Mouse (Mus musculus) CD4-positive, CD25-positive, alpha-beta regulatory T cell, adult 4 months (primary cell): ENCODE results near the gene Gm21969. TPM values are rescaled to one million over a fixed set of nuclear protein-coding genes. Genes with fewer than 3 reads are reported as not detected.

Experiments used
- ATAC-seq: one replicate; pipeline ENCODE4 v1.8.0; 2017
- polyA plus RNA-seq, 2 experiments: library from polyadenylated mRNA; unstranded; fragments of 100-300 nt; shearing (Covaris generic); gene quantifications; one replicate each; pipeline ENCODE4 v1.2.1; 2017

Gm21969 gene
- polyA plus RNA-seq, 2 experiments from 2014 or later: not detected

DNA sequence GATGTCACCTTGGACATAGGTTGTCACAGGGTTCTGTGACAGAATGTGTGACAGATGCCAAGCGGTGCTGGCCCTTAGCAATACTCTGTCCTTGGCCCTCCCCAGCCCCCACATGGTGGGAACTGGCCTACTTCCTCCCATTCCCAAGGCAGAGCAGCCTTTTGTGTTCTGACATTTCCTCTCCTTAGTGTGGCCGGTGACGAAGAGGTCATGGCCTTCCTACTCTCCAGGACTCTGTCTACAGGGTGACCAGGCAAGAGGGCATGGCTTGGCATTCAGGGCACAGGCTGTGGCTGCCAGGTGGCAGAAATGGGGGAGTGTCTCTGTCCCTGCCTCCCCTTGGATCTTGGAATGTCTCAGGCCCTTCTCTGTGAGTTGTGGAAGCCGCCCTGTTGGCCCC is 15.6 kb upstream of the Gm21969 start:
- no peak for ATAC-seq

- no peak for ATAC-seq
Observed at GRCm38 (mm10) chr4:139587773-139588172, 15.2 kb upstream of the Gm21969 start.

- no peak for ATAC-seq
Observed at GRCm38 (mm10) chr4:139589351-139590027, 13.5 kb upstream of the Gm21969 start.

GRCm38 (mm10) chr4:139590446-139590845 is 12.5 kb upstream of the Gm21969 start:
- no peak for ATAC-seq

- ATAC-seq: no peak
Observed at GRCm38 (mm10) chr4:139592895-139593294, 10.1 kb upstream of the Gm21969 start.

- no peak for ATAC-seq
Observed at GRCm38 (mm10) chr4:139593383-139593782, 9.6 kb upstream of the Gm21969 start.

DNA sequence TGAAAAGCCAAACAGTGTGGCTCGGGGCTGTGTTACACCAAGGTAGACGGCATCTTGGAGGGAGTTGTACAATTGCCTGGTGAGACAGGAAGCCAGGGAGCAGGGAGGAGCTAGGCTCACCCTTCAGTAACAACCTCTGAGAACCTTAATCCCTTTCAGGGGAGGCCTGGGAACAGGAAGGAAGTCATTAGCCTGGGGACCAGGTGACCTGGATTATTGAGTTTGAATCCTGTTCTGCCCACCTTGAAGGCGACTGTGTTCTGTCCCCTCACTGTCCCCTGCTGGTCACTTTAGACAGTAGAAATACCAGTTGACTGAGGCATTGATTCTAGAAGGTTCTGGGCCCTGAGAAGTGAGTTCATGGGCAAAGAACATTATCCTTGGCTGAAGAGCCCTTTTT is 8.9 kb upstream of the Gm21969 start:
- ATAC-seq: no peak

DNA sequence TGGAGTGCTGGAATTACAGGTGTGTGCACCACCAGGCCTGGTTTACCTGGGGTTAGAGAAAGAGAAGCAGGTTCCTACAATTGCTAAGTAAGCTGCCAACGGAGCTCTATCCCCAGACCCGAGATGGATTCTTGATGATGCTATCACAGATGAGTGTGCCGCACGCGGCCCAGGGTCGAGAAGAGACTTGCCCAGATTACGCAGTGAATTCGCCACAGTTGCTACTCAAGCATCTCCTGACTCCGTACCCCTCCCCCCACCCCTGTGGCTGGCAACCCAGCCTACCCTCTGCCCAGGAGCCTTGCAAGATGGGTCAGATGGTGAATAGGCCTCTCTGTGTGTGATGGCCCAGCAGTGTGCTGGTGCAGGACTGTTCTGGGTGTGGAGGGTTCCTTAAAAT is 6.3 kb upstream of the Gm21969 start:
- no peak for ATAC-seq

- ATAC-seq: peak; percentile 24
Observed at GRCm38 (mm10) chr4:139597286-139598284, 5.4 kb upstream of the Gm21969 start.

- ATAC-seq: no peak
Observed at GRCm38 (mm10) chr4:139598356-139598755, 4.6 kb upstream of the Gm21969 start.

DNA sequence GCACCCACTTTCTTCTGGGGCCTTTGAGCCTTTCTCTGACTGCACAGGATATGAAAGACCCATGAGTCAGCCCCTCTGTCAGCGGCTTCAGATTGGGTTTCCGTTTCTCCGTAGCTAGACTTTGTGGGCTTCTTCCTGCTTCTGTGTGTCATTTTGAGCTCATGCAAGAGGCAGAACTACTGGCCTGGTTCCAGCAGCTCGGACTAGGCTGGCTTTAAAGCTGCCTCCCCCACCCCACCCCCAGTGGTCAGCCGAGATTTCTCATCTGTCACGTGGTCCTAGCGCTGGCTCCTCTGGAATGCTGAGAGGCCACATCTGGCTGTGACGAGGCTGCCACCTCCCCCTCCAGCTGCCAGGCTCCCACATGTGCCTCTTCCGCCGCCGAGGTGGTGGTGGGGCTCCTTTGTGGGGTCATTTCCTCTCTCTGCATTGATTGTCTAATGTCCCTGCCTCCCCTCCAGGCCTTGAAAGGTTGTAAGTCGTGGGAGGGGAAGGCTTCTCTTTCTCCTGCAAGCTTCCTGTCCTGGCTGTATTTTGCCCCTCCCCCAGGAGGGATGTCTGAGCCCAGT is 4.0 kb upstream of the Gm21969 start:
- ATAC-seq: peak; percentile 83

DNA sequence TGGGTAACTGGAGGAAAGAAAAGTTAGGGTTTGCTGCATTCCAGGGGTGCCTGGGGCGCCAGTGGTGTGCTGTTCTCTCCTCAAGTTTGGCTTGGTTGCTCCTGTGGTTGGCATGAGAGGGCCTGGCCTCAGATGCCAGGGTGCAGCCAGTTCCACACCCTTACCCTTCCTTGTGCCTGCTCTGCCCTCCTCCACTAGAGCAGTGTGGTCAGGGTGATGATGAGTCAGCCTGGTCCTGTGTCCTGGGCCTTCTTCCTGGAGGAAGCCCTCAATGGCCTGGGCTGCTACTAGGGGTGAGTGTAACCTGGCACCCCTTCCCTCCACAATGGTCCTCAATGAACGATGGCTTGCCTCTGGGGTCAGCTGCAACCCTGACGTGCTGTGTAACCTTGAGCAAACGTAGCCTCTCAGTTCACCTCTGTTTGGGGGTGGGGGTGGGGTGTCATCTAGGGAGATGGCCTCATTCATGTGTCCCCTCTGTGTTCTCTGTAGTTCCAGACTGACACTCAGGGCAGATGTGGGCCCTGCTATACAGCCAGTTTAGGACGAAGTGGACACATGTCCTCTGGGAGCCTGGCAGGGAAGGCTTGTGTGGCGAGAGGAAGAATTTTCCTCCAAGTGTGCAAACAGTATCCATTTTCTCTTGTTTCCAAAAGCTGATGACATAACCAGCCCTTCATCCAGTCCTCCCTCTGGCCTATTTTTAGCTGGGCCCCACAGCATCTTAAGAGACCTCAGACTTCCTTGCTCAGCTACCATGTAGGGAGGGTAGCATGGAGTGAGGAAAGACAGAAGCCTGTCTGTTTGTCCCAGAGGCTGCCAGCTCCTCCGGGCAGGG is 1.2 kb upstream of the Gm21969 start:
- no peak for ATAC-seq

DNA sequence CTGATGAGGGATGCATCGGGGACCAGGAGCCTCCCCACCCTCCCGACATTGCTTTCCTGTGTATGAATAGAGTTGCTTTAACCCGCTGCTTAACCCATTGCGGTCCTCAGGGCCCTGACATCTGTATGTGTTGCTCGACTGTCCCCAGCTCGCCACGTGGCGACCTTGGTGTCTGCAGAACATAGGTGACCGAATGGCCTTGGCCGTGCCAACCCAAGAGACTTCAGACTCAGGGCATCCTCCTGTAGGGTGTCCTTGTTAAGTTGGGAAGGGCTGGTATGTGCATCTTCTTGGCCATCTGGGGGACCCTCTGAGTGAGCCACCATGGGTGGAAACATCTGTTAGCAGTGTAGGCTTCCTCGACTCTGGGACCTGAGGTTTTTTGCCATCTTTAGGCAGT is 2.2 kb downstream of the Gm21969 start:
- no peak for ATAC-seq

GRCm38 (mm10) chr4:139606732-139607131 is 3.7 kb downstream of the Gm21969 start:
- no peak for ATAC-seq

DNA sequence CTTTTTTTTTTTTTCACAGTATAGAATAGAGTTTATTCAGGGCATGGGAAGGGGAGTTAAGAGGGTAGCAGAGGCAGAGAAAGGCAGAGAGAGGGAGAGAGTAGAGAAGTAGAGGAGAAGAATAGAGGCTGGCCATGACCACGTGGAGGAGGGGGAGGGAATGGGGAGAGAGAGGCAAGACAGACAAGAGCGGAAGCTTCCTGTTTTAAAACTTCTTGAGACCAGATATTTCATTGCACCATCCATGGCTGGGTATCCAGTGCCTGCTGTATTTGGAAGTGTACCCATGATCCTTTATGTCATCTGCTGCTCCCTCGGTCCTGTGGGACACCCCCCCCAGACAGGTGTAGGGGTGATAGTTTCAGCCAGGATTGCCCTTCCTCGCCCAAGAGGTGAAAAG is 6.0 kb downstream of the Gm21969 start:
- ATAC-seq: no peak

DNA sequence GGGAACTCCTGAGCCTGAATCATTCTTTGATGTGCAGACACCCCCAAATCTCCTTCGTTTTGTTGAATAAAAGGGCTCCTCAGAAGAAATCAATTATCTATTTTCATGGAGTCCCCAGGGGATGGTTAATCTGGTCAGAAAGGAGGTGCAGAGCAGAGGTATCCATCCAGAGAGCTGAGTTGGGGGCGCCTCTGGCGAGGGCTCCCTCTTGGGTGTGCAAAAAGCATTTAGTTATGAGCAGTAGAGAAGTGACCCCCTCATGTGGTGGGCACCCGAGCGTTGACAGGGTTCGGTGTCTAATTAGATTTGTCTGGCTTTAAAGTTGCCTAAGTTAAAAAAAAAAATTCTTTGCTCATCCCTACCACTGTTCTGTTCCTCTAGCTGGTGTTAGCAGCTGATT is 8.0 kb downstream of the Gm21969 start:
- no peak for ATAC-seq

DNA sequence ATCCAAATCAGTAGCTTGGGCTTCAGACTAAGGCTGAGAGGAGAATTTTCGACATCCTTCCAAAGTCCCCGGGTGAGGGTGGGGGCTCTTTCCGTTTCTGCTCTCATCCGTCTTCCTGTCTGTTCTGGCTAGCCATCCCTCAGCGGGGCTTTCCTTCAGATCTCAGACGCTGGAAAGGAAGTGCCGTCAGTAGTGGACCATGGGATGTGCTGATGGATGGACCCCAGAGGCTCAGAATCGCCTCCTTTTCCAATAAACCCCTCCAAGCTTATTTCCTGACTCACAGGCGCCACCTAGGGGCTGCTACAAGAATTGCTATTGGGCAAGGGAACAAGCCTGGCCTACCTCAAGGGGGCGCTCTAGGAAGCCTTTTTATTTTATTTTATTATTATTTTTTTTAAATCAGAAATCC is 8.6 kb downstream of the Gm21969 start:
- ATAC-seq: peak; percentile 94

GRCm38 (mm10) chr4:139614524-139615260 is 11.7 kb downstream of the Gm21969 start:
- ATAC-seq: no peak

GRCm38 (mm10) chr4:139616276-139617000 is 13.5 kb downstream of the Gm21969 start:
- peak; percentile 96 for ATAC-seq

- no peak for ATAC-seq
Observed at GRCm38 (mm10) chr4:139617001-139617364, 14.0 kb downstream of the Gm21969 start.

DNA sequence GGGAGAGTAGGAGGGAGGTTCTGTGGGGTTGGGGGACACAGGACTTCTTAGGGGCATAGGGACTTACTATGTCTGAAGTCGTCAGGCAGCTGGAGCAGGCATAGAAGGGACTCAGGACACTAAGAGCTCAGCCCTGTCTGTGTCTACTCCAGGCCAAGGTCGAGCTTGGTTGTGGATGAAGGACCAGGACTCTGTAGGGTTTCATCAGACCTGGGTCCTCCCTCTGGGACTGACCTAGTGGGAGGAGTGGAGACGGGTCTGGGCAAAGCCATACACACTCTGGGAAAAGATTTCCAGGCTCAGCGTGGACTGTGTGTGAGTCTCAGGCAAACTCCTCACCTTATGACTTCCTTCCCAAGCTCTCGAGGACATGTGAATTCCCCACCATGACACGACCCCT is 16.8 kb downstream of the Gm21969 start:
- ATAC-seq: no peak
